In genomic region chr16:62982558-62982957, GRCm38 (mm10) we compare ENCODE assay signal across 19 mouse cellular contexts.
DNase-seq lines count a peak whose midpoint lies in the region; ATAC-seq and TF ChIP-seq lines count a peak whose summit lies in the region.
"Had no signal": no experiment of that assay in that cellular context is flagged by ENCODE, and none has a peak within 500 bp of the region (broad histone marks: within the 10 kb centered on the region; RNA-seq: fewer than 3 reads in every experiment).

No protein-coding gene starts in this region.

- no peaks in the 10 kb centered on the region for H3K4me1 ChIP-seq in liver, adult 2 months (ENCODE audit: control insufficient read depth, insufficient read depth, low read length)
- H3K4me1 ChIP-seq in liver, embryonic 12.5 days: no peaks in the 10 kb centered on the region
- H3K4me1 ChIP-seq: forebrain, embryonic 12.5 days; hindbrain, embryonic 10.5 days; intestine, embryonic 15.5 days had no signal

- no peaks in the 10 kb centered on the region for H3K79me2 ChIP-seq in liver, adult 2 months (ENCODE audit: control insufficient read depth, insufficient read depth, low read length)

- TF ChIP-seq CTCF in liver, adult 2 months (IDR thresholded peaks at IDR 0.05; ENCODE audit: low read depth, low read length): no peak

- H3K4me2 ChIP-seq in liver, embryonic 12.5 days: no peak overlapping the region
- H3K4me2 ChIP-seq: forebrain, embryonic 12.5 days; hindbrain, embryonic 14.5 days; intestine, embryonic 15.5 days had no signal

- H3K9me3 ChIP-seq in liver, embryonic 12.5 days (replicated peaks): no peaks in the 10 kb centered on the region
- H3K9me3 ChIP-seq: forebrain, embryonic 12.5 days; hindbrain, embryonic 10.5 days; intestine, embryonic 15.5 days had no signal

- intact Hi-C loops in heart, postnatal 10 days (cut with DNase I): no loop called here
- intact Hi-C loops in heart, postnatal 25 days (cut with DNase I): no loop called here

- no peaks in the 10 kb centered on the region; the same call in 1 of the 2 replicates for H3K27me3 ChIP-seq in liver, adult 2 months (ENCODE audit: control insufficient read depth, insufficient read depth, low read length)
- no peaks in the 10 kb centered on the region for H3K27me3 ChIP-seq in liver, embryonic 12.5 days (replicated peaks)
- H3K27me3 ChIP-seq: forebrain, embryonic 12.5 days; intestine, embryonic 15.5 days had no signal

- no peak for ATAC-seq in liver, embryonic 12.5 days
- ATAC-seq: activated CD4-positive, CD25-positive, alpha-beta regulatory T cell, adult 4 months; intestine, embryonic 15.5 days; Patski had no signal

- H3K27ac ChIP-seq in liver, adult 2 months (replicated peaks; ENCODE audit: insufficient read depth, low read depth, low read length): no peak overlapping the region
- H3K27ac ChIP-seq in liver, embryonic 12.5 days: no peak overlapping the region
- H3K27ac ChIP-seq: forebrain, embryonic 12.5 days; gastrocnemius, adult 2 months; hindbrain, embryonic 10.5 days; hindbrain, embryonic 14.5 days; intestine, embryonic 15.5 days had no signal

- H3K4me3 ChIP-seq in liver, adult 2 months (ENCODE audit: insufficient read depth, low read depth, low read length): no peak overlapping the region
- no peak overlapping the region for H3K4me3 ChIP-seq in liver, embryonic 12.5 days
- H3K4me3 ChIP-seq: forebrain, embryonic 12.5 days; gastrocnemius, adult 2 months; hindbrain, embryonic 10.5 days; intestine, embryonic 15.5 days had no signal

- H3K36me3 ChIP-seq in liver, adult 2 months (ENCODE audit: control insufficient read depth, insufficient read depth, low read length): no peaks in the 10 kb centered on the region
- no peaks in the 10 kb centered on the region for H3K36me3 ChIP-seq in liver, embryonic 12.5 days
- H3K36me3 ChIP-seq: forebrain, embryonic 12.5 days; hindbrain, embryonic 10.5 days; intestine, embryonic 15.5 days had no signal

- 66% methylated on average over 4 of the region's 4 CpGs for WGBS in liver, adult 2 months
- 57% methylated on average over 4 of the region's 4 CpGs for WGBS in liver, embryonic 12.5 days (ENCODE audit: insufficient replicate concordance)

- no peak overlapping the region for H3K9ac ChIP-seq in liver, adult 2 months (ENCODE audit: low read depth, low read length)
- no peak overlapping the region for H3K9ac ChIP-seq in liver, embryonic 12.5 days
- H3K9ac ChIP-seq: forebrain, embryonic 12.5 days; hindbrain, embryonic 14.5 days; intestine, embryonic 15.5 days had no signal

- no peak for TF ChIP-seq POLR2A in liver, adult 2 months (IDR thresholded peaks at IDR 0.05; ENCODE audit: extremely low read depth, insufficient read depth, low read length)

- peak; percentile 6 for DNase-seq in embryo, embryonic 11 days
- no peak for DNase-seq in embryo, embryonic 9.5 days (ENCODE audit: extremely low spot score)
- peak; percentile 6 to 10 for DNase-seq in heart, postnatal 10 days
- DNase-seq in heart, postnatal 25 days (ENCODE audit: low spot score): no peak
- peak; percentile 12 for DNase-seq in liver, adult 2 months (ENCODE audit: extremely low read depth, low read depth, low spot score)
- peak; percentile 1 for DNase-seq in fibroblast of lung, adult 2 months (ENCODE audit: low read depth)
- no peak for DNase-seq in ovary, postnatal 14 days (ENCODE audit: low spot score)
- DNase-seq: adrenal gland, adult 2 months; cerebellum, adult 11 months; cerebellum, adult 8-10 months; gastrocnemius, adult 2 months; gastrocnemius, postnatal 25 days had no signal

Comparison
In these comparisons a context has a peak if more than half of its experiments do, and no peak if none do; other contexts are left out.
1. DNase-seq: peak in embryo, embryonic 11 days (single experiment), heart, postnatal 10 days (2 of 2), liver, adult 2 months (single experiment) and fibroblast of lung, adult 2 months (single experiment); none in embryo, embryonic 9.5 days (single experiment), heart, postnatal 25 days (single experiment) and ovary, postnatal 14 days (single experiment).